Mouse (Mus musculus): ENCODE data around the gene Sox11. TPM values are rescaled to one million over a fixed set of nuclear protein-coding genes. Genes with fewer than 3 reads are reported as not detected.

Gene Sox11
- total and polyA plus RNA-seq, 2 experiments from 2014 or later = 95.5 to 97.8 TPM

DNA sequence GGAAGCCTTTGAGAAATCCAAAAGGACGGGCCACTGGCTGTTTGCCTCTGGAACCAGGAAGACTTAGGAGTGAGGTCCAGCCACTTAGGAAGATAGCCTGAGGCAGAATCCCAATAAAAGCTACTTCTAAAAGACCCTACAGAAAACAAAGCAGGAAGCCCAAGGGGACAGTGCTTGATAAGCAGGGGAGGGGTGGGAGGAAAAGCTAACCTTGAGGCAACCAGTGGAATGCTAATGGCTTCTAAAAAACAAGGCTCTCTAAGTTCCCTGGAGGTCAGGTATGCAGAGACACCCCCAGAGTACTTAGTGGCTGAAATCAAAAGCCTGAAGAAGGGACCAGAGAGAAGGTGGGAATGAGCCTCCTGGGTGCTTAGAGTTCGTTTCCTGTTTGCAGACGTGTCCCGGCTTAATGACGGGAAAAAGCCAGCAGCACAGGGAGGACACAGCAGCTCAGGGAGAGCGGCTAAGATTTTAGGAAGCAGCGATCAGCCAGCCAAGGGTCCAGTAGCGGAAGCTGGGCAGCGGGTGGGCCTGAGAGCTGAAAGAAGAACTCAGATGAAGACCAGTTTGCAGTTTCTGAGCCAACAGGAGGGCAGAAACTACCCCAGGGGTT lies 30.4 kb downstream of the Sox11 start:
- Histone ChIP-seq H3K4me2 (ENCODE audit: low read depth, low read length) (no peak overlapping the region), H3K27me3 (ENCODE audit: insufficient read depth, low read length) (no peaks in the 10 kb centered on the region), H3K9me3 (ENCODE audit: low read length) (no peaks in the 10 kb centered on the region), H3K4me3 (ENCODE audit: low read length) (no peak overlapping the region), H3K4me1 (ENCODE audit: insufficient read depth, low read length) (0 out of 2 replicates have a peak, but pooled peaks cover 12% of the 10 kb centered on the region), H3K9ac (replicated peaks; ENCODE audit: low read length) (no peak overlapping the region), H3K36me3 (ENCODE audit: insufficient read depth, low read length) (no peaks in the 10 kb centered on the region), H3K27ac (peak overlapping the region; percentile 7; the same call in 1 of the 2 replicates)
- ATAC-seq (no peak), DNase-seq (ENCODE audit: low spot score) (no peak)
- no peak for TF ChIP-seq CTCF (IDR thresholded peaks at IDR 0.05; ENCODE audit: low read depth)
- WGBS = 23% methylated on average over 9 of the region's 9 CpGs

GRCm38 (mm10) chr12:27311316-27311832 lies 31.0 kb downstream of the Sox11 start:
- 47% methylated on average over 5 of the region's 5 CpGs for WGBS

GRCm38 (mm10) chr12:27310703-27311102 lies 31.7 kb downstream of the Sox11 start:
- Histone ChIP-seq H3K4me2 (ENCODE audit: low read depth, low read length) (no peak overlapping the region), H3K27ac (no peak overlapping the region), H3K9ac (replicated peaks; ENCODE audit: low read length) (no peak overlapping the region), H3K4me3 (ENCODE audit: low read length) (no peak overlapping the region), H3K9me3 (ENCODE audit: low read length) (no peaks in the 10 kb centered on the region), H3K27me3 (ENCODE audit: insufficient read depth, low read length) (no peaks in the 10 kb centered on the region), H3K4me1 (ENCODE audit: insufficient read depth, low read length) (0 out of 2 replicates have a peak, but pooled peaks cover 12% of the 10 kb centered on the region), H3K36me3 (ENCODE audit: insufficient read depth, low read length) (no peaks in the 10 kb centered on the region)
- DNase-seq (ENCODE audit: low spot score) = no peak
- no peak for ATAC-seq
- TF ChIP-seq CTCF (IDR thresholded peaks at IDR 0.05; ENCODE audit: low read depth) = no peak
- 78% methylated on average over 13 of the region's 13 CpGs for WGBS

More at GRCm38 (mm10) chr12:27311316-27311832, 31.0 kb downstream of the Sox11 start:
- DNase-seq (ENCODE audit: low spot score) = no peak
- Histone ChIP-seq H3K36me3 (ENCODE audit: insufficient read depth, low read length) (no peaks in the 10 kb centered on the region), H3K27ac (no peak overlapping the region), H3K9me3 (ENCODE audit: low read length) (no peaks in the 10 kb centered on the region), H3K4me1 (ENCODE audit: insufficient read depth, low read length) (0 out of 2 replicates have a peak, but pooled peaks cover 12% of the 10 kb centered on the region), H3K4me3 (ENCODE audit: low read length) (no peak overlapping the region), H3K9ac (replicated peaks; ENCODE audit: low read length) (no peak overlapping the region), H3K4me2 (ENCODE audit: low read depth, low read length) (no peak overlapping the region), H3K27me3 (ENCODE audit: insufficient read depth, low read length) (no peaks in the 10 kb centered on the region)
- no peak for TF ChIP-seq CTCF (IDR thresholded peaks at IDR 0.05; ENCODE audit: low read depth)
- ATAC-seq = no peak

DNA sequence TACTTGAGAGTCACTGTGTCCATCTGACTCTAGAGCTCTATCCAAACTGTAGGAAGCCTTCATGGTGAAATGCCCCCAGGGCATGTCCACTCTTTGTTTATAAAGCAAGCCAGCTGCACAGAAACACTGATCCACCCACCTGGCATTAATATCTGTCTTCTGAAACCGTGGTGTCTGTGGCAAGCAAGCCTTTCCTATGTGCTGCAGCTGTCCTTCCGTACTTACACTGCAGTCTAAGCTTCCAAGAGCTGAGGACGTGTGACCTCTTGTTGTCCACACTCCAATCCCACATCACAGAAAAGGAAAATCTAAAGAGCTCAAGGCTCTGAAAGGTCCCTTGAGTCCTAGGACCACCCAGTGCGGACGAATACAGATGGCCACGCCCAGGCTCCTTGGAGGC lies 32.4 kb downstream of the Sox11 start:
- 83% methylated on average over 6 of the region's 6 CpGs for whole genome bisulfite sequencing
- H3K4me3 ChIP-seq (ENCODE audit: low read length) = no peak overlapping the region
- H3K36me3 ChIP-seq (ENCODE audit: insufficient read depth, low read length) = no peaks in the 10 kb centered on the region
- H3K27me3 ChIP-seq (ENCODE audit: insufficient read depth, low read length) = no peaks in the 10 kb centered on the region
- no peak for ATAC-seq
- H3K9ac ChIP-seq (replicated peaks; ENCODE audit: low read length) = no peak overlapping the region
- no peak overlapping the region for H3K27ac ChIP-seq
- TF ChIP-seq CTCF (IDR thresholded peaks at IDR 0.05; ENCODE audit: low read depth) = no peak
- H3K9me3 ChIP-seq (ENCODE audit: low read length) = no peaks in the 10 kb centered on the region
- H3K4me1 ChIP-seq (ENCODE audit: insufficient read depth, low read length) = 0 out of 2 replicates have a peak, but pooled peaks cover 12% of the 10 kb centered on the region
- DNase-seq (ENCODE audit: low spot score) = no peak
- H3K4me2 ChIP-seq (ENCODE audit: low read depth, low read length) = no peak overlapping the region

GRCm38 (mm10) chr12:27304713-27305437 lies 37.5 kb downstream of the Sox11 start:
- DNase-seq (ENCODE audit: low spot score) (no peak), ATAC-seq (no peak)
- H3K4me2 ChIP-seq (ENCODE audit: low read depth, low read length) = no peak overlapping the region
- H3K27ac ChIP-seq = no peak overlapping the region
- WGBS = 42% methylated on average over 2 of the region's 2 CpGs
- H3K4me1 ChIP-seq (ENCODE audit: insufficient read depth, low read length) = no peaks in the 10 kb centered on the region
- no peaks in the 10 kb centered on the region for H3K9me3 ChIP-seq (ENCODE audit: low read length)
- no peak overlapping the region for H3K9ac ChIP-seq (replicated peaks; ENCODE audit: low read length)
- H3K4me3 ChIP-seq (ENCODE audit: low read length) = no peak overlapping the region
- H3K36me3 ChIP-seq (ENCODE audit: insufficient read depth, low read length) = no peaks in the 10 kb centered on the region
- H3K27me3 ChIP-seq (ENCODE audit: insufficient read depth, low read length) = no peaks in the 10 kb centered on the region
- TF ChIP-seq CTCF (IDR thresholded peaks at IDR 0.05; ENCODE audit: low read depth) = no peak

- no peaks in the 10 kb centered on the region for H3K27me3 ChIP-seq (ENCODE audit: insufficient read depth, low read length)
- no peak for DNase-seq (ENCODE audit: low spot score)
- no peaks in the 10 kb centered on the region for H3K4me1 ChIP-seq (ENCODE audit: insufficient read depth, low read length)
- TF ChIP-seq CTCF (IDR thresholded peaks at IDR 0.05; ENCODE audit: low read depth) = no peak
- 80% methylated on average over 6 of the region's 6 CpGs for WGBS
- no peak overlapping the region for H3K9ac ChIP-seq (replicated peaks; ENCODE audit: low read length)
- H3K4me3 ChIP-seq (ENCODE audit: low read length) = no peak overlapping the region
- H3K27ac ChIP-seq = no peak overlapping the region
- no peaks in the 10 kb centered on the region for H3K9me3 ChIP-seq (ENCODE audit: low read length)
- H3K4me2 ChIP-seq (ENCODE audit: low read depth, low read length) = no peak overlapping the region
- ATAC-seq = no peak
- no peaks in the 10 kb centered on the region for H3K36me3 ChIP-seq (ENCODE audit: insufficient read depth, low read length)
Measured at GRCm38 (mm10) chr12:27303190-27303589, 39.2 kb downstream of the Sox11 start.
